Mouse (Mus musculus) lung, postnatal 0 days (tissue): Measurements from ENCODE around the gene Fbxo6. TPM values are rescaled to one million over a fixed set of nuclear protein-coding genes. Genes with fewer than 3 reads are reported as not detected.
"Not testable (repeated sequence)": the region's sequence is repeated elsewhere in the genome, so short reads cannot be mapped to it uniquely, and the experiment has no call there.

ENCODE experiments used
- ATAC-seq: fragments of 200-750 bp; cut with Nextera tagmentation; 2 replicates; pipeline ENCODE4 v1.8.0; 2017; ENCODE audit warnings: moderate library complexity
- DNase-seq: peaks from one replicate; pipeline ENCODE4 v3.0.0-alpha.2; 2016; ENCODE audit warnings: low spot score
- H3K27ac ChIP-seq: fragments of 300-500 bp; sonication (generic); 2 replicates; pipeline ENCODE4 v1.5.1; 2014; ENCODE audit warnings: antibody characterized with exemption, mild to moderate bottlenecking, low read length, mixed read lengths
- H3K27me3 ChIP-seq: fragments of 300-500 bp; sonication (generic); replicated peaks from 2 replicates; pipeline ENCODE4 v1.6.1; 2014; ENCODE audit warnings: low read length, mixed read lengths; ENCODE audit not compliant: insufficient read depth
- H3K36me3 ChIP-seq: fragments of 300-500 bp; sonication (generic); 2 replicates; pipeline ENCODE4 v1.6.1; 2014; ENCODE audit warnings: low read length, mixed read lengths; ENCODE audit not compliant: insufficient read depth
- H3K4me1 ChIP-seq: fragments of 300-500 bp; sonication (generic); 2 replicates; pipeline ENCODE4 v1.6.1; 2014; ENCODE audit warnings: antibody characterized with exemption, low read depth, low read length, mixed read lengths; ENCODE audit not compliant: insufficient read depth
- H3K4me2 ChIP-seq: fragments of 300-500 bp; sonication (generic); replicated peaks from 2 replicates; pipeline ENCODE4 v1.6.1; 2014; ENCODE audit warnings: low read depth, mild to moderate bottlenecking, low read length, moderate library complexity, mixed read lengths
- H3K4me3 ChIP-seq: fragments of 300-500 bp; sonication (generic); 2 replicates; pipeline ENCODE4 v1.5.1; 2014; ENCODE audit warnings: low read depth, low read length
- H3K9ac ChIP-seq: fragments of 300-500 bp; sonication (generic); replicated peaks from 2 replicates; pipeline ENCODE4 v1.6.1; 2014; ENCODE audit warnings: low read depth, mild to moderate bottlenecking
- H3K9me3 ChIP-seq: fragments of 300-500 bp; sonication (generic); 2 replicates; pipeline ENCODE4 v1.6.1; 2016; ENCODE audit warnings: low read length, mixed read lengths
- CTCF ChIP-seq: IDR thresholded peaks from 2 replicates; pipeline ENCODE4 v1.5.1; 2016; ENCODE audit warnings: antibody characterized with exemption, mild to moderate bottlenecking
- EP300 ChIP-seq: IDR thresholded peaks from 2 replicates; pipeline ENCODE4 v1.6.1; 2016; ENCODE audit warnings: antibody characterized with exemption, mild to moderate bottlenecking, control low read depth
- WGBS: fragments of 180-500 bp; shearing (Covaris S2); extraction: QIAGEN DNeasy Blood & Tissue Kit; methylation state at CpG from one replicate; pipeline ENCODE4 v1.1.7; 2014; 5-methylcytosine and 5-hydroxymethylcytosine counted together
- polyA plus RNA-seq: library from polyadenylated mRNA; unstranded; fragments of >200 nt; fragmentation: Nextera tagmentation; extraction: Ambion mirVana; gene quantifications from 2 replicates; pipeline ENCODE4 v1.2.1, GENCODE M21; 2015

The Fbxo6 gene
- polyA plus RNA-seq, 1 experiment from 2014 or later = 58.5 TPM

- DNase-seq = no peak
- no peak for ATAC-seq
- Histone ChIP-seq H3K4me2 (no peak overlapping the region), H3K4me3 (no peak overlapping the region), H3K4me1 (no peaks in the 10 kb centered on the region), H3K36me3 (no peaks in the 10 kb centered on the region), H3K9me3 (no peaks in the 10 kb centered on the region), H3K9ac (no peak overlapping the region), H3K27ac (no peak overlapping the region), H3K27me3 (no peaks in the 10 kb centered on the region)
- TF ChIP-seq CTCF = no peak
- 70% methylated on average over 9 of the region's 9 CpGs for WGBS
These were observed 32.6 kb upstream of the Fbxo6 start for GRCm38 (mm10) chr4:148184564-148184963.

GRCm38 (mm10) chr4:148182363-148182762, 30.4 kb upstream of the Fbxo6 start:
- ATAC-seq = no peak
- H3K27me3 ChIP-seq = no peaks in the 10 kb centered on the region
- H3K36me3 ChIP-seq = no peaks in the 10 kb centered on the region
- no peak overlapping the region for H3K9ac ChIP-seq
- no peak for DNase-seq
- no peaks in the 10 kb centered on the region for H3K9me3 ChIP-seq
- 33% methylated on average over 8 of the region's 8 CpGs for WGBS
- no peaks in the 10 kb centered on the region for H3K4me1 ChIP-seq
- H3K4me3 ChIP-seq = no peak overlapping the region
- H3K4me2 ChIP-seq = no peak overlapping the region
- H3K27ac ChIP-seq = no peak overlapping the region
- no peak for TF ChIP-seq CTCF
- TF ChIP-seq EP300 = no peak

DNA sequence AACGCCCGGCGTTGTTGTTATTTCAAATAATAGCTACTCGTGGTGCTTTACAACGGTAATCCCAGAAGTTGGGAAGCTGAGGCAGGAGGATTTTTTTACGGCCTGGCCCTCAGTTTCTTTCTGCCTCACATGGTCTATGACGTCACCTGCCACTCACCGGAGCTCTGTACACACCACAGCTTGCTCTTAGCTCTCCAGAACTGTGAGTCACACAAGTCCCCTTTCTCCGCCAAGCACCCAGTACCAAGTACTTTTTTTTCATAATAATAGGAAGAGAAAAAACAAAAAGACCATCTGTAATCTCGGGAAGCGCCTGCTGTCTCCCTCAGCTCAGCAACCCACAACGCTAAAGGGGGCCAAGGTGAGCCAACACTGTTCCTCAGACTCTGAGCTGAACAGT, 29.5 kb upstream of the Fbxo6 start:
- Histone ChIP-seq H3K27me3 (no peaks in the 10 kb centered on the region), H3K9ac (no peak overlapping the region), H3K4me2 (no peak overlapping the region), H3K4me3 (no peak overlapping the region), H3K4me1 (no peaks in the 10 kb centered on the region), H3K27ac (no peak overlapping the region), H3K9me3 (no peaks in the 10 kb centered on the region), H3K36me3 (no peaks in the 10 kb centered on the region)
- DNase-seq (no peak), ATAC-seq (no peak)
- 82% methylated on average over 12 of the region's 12 CpGs for WGBS
- TF ChIP-seq EP300 = no peak
- TF ChIP-seq CTCF = no peak

GRCm38 (mm10) chr4:148177716-148178115, 25.8 kb upstream of the Fbxo6 start:
- Histone ChIP-seq H3K27ac (no peak overlapping the region), H3K4me2 (no peak overlapping the region), H3K4me1 (no peaks in the 10 kb centered on the region), H3K9ac (no peak overlapping the region), H3K27me3 (peaks cover 16% of the 10 kb centered on the region), H3K9me3 (no peaks in the 10 kb centered on the region), H3K36me3 (no peaks in the 10 kb centered on the region), H3K4me3 (no peak overlapping the region)
- TF ChIP-seq EP300 (no peak), CTCF (no peak)
- ATAC-seq (no peak), DNase-seq (no peak)

GRCm38 (mm10) chr4:148176603-148177002, 24.7 kb upstream of the Fbxo6 start:
- not testable (repeated sequence) for H3K36me3 ChIP-seq, DNase-seq, H3K4me2 ChIP-seq, H3K4me3 ChIP-seq, H3K4me1 ChIP-seq, ATAC-seq, H3K9ac ChIP-seq, H3K27ac ChIP-seq, H3K9me3 ChIP-seq
- 49% methylated on average over 5 of the region's 6 CpGs for WGBS
- H3K27me3 ChIP-seq = peaks cover 18% of the 10 kb centered on the region

DNA sequence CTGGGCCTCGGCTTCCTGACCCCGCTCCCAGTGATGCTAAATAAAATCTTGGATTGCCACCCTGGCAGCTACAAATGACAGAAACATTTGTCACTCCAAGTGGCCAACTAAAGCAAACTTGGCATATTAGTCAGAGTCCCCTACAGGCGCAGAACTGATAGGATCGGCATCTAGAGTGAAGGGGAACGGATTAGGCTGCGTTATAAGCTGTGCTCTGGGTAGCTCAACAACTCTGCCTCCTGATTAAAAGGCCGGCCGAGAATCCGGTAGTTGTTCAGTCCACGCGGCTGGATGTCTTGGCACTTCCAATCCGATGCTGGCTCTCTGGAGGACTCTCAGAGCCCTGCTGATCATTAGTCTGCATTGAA, 22.5 kb upstream of the Fbxo6 start:
- H3K27ac ChIP-seq = no peak overlapping the region
- ATAC-seq (no peak), DNase-seq (no peak)
- H3K27me3 ChIP-seq = peaks cover 25% of the 10 kb centered on the region
- H3K9ac ChIP-seq = no peak overlapping the region
- H3K9me3 ChIP-seq = no peaks in the 10 kb centered on the region
- TF ChIP-seq EP300 (no peak), CTCF (no peak)
- 14% methylated on average over 12 of the region's 12 CpGs for WGBS
- H3K36me3 ChIP-seq = no peaks in the 10 kb centered on the region
- no peak overlapping the region for H3K4me3 ChIP-seq
- H3K4me1 ChIP-seq = no peaks in the 10 kb centered on the region
- H3K4me2 ChIP-seq = no peak overlapping the region

DNA sequence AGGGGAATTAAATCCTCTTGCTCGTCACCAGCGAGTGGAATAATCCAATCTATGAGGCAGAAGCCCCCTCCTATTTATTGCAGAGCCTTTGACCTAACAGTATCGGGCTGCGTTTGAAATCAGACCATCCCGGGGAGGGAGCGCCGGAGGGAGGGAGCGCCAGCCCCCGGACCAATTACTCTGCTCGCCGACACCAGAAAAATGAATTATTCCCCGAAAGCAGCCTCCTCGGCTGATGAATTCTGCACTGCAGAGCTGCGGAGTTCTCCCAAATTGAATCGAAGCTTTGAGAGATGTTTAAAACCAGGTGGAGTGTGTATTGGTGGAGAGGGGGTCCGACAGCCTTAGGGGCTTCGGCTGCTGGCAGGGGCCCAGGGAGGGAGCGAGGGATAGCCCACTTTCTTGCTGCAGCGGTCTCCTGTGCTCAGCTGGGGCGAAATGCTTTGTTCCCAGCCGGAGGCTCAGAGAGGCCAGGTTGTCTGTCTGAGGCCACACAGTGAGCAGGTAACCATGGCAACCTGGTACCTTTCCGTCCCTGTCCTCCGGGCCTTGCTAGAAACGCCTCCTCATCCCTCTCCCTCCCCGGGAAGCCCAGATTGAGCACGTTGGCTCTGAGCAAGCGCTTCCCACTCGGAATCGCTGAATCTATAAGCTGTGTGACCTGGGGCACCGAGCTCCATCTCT, 22.0 kb upstream of the Fbxo6 start:
- no peak overlapping the region for H3K4me2 ChIP-seq
- H3K4me3 ChIP-seq = no peak overlapping the region

More for the DNA sequence above, 22.0 kb upstream of the Fbxo6 start:
- Histone ChIP-seq H3K27ac (no peak overlapping the region), H3K9ac (no peak overlapping the region), H3K36me3 (no peaks in the 10 kb centered on the region), H3K9me3 (no peaks in the 10 kb centered on the region), H3K4me1 (no peaks in the 10 kb centered on the region), H3K27me3 (peaks cover 25% of the 10 kb centered on the region)
- 4% methylated on average over 30 of the region's 30 CpGs for WGBS
- no peak for TF ChIP-seq CTCF
- TF ChIP-seq EP300 = no peak
- DNase-seq (no peak), ATAC-seq (no peak)
